Mouse (Mus musculus) MEL (cell line): ENCODE data around the gene Gpc1. TPM values are rescaled to one million over a fixed set of nuclear protein-coding genes. Genes with fewer than 3 reads are reported as not detected.

Source experiments
- DNase-seq: peaks from one replicate; pipeline ENCODE4 v3.0.0; 2011; ENCODE audit warnings: low read depth, low spot score
- H3K27ac ChIP-seq: 2 replicates; pipeline ENCODE4 v1.5.1; 2012; ENCODE audit warnings: low read depth, mild to moderate bottlenecking, control low read depth, low read length, moderate library complexity; ENCODE audit not compliant: control insufficient read depth
- H3K27me3 ChIP-seq, 2 experiments: fragments of 150-350 bp in 1 of 2; sonication (generic) in 1 of 2; 2 replicates each; pipeline ENCODE4 v1.6.1; 2012; ENCODE audit warnings: low read length in 2 of 2, mild to moderate bottlenecking in 2 of 2, improper control_type of control experiment in 1 of 2, moderate library complexity in 1 of 2; ENCODE audit not compliant: insufficient read depth in 2 of 2, control insufficient read depth in 1 of 2
- H3K36me3 ChIP-seq, 2 experiments: 2 replicates each; pipeline ENCODE4 v1.6.1; 2012 to 2014; ENCODE audit warnings: low read length in 2 of 2, improper control_type of control experiment in 1 of 2, inconsistent platforms in 1 of 2, mild to moderate bottlenecking in 1 of 2; ENCODE audit not compliant: insufficient read depth in 2 of 2, control insufficient read depth in 1 of 2
- H3K4me1 ChIP-seq, 2 experiments: fragments of 150-350 bp in 1 of 2; sonication (generic) in 1 of 2; 2 replicates each; pipeline ENCODE4 v1.6.1; 2012; ENCODE audit warnings: low read length in 2 of 2, improper control_type of control experiment in 1 of 2, mild to moderate bottlenecking in 1 of 2; ENCODE audit not compliant: insufficient read depth in 2 of 2, control insufficient read depth in 1 of 2
- H3K4me3 ChIP-seq, 2 experiments: fragments of 150-350 bp in 1 of 2; sonication (generic) in 1 of 2; 2 replicates each; pipeline ENCODE4 v1.5.1; 2012; ENCODE audit warnings: low read depth in 2 of 2, low read length in 2 of 2, mild to moderate bottlenecking in 2 of 2, moderate library complexity in 2 of 2, control low read depth in 1 of 2, improper control_type of control experiment in 1 of 2; ENCODE audit not compliant: control insufficient read depth in 1 of 2, insufficient read depth in 1 of 2
- H3K79me2 ChIP-seq: 2 replicates; pipeline ENCODE4 v1.6.1; 2012; ENCODE audit warnings: mild to moderate bottlenecking, low read length, moderate library complexity; ENCODE audit not compliant: control insufficient read depth, poor library complexity, insufficient read depth
- H3K9ac ChIP-seq: 2 replicates; pipeline ENCODE4 v1.6.1; 2012; ENCODE audit warnings: low read depth, mild to moderate bottlenecking, control low read depth, low read length, moderate library complexity; ENCODE audit not compliant: control insufficient read depth, poor library complexity, severe bottlenecking
- H3K9me3 ChIP-seq: fragments of 150-350 bp; sonication (generic); replicated peaks from 2 replicates; pipeline ENCODE4 v1.6.1; 2012; ENCODE audit warnings: mild to moderate bottlenecking, low read length, improper control_type of control experiment, moderate library complexity; ENCODE audit not compliant: insufficient read depth
- CHD1 ChIP-seq: IDR thresholded peaks from 2 replicates; pipeline ENCODE4 v1.6.1; 2012; ENCODE audit warnings: low read depth, mild to moderate bottlenecking, inconsistent platforms, low read length, improper control_type of control experiment
- CHD2 ChIP-seq: IDR thresholded peaks from 2 replicates; pipeline ENCODE4 v1.6.1; 2011; ENCODE audit warnings: low read length, improper control_type of control experiment
- ELF1 ChIP-seq: IDR thresholded peaks from 2 replicates; pipeline ENCODE4 v1.6.1; 2014; ENCODE audit warnings: low read depth, mild to moderate bottlenecking, inconsistent platforms, low read length, improper control_type of control experiment, moderate library complexity
- EP300 ChIP-seq, 2 experiments: IDR thresholded peaks; 2 replicates each; pipeline ENCODE4 v1.6.1; 2011; ENCODE audit warnings: improper control_type of control experiment in 2 of 2, low read length in 2 of 2, low read depth in 1 of 2, mild to moderate bottlenecking in 1 of 2
- GABPA ChIP-seq: IDR thresholded peaks from 2 replicates; pipeline ENCODE4 v1.6.1; 2012; ENCODE audit warnings: low read depth, mild to moderate bottlenecking, inconsistent platforms, low read length, improper control_type of control experiment, moderate library complexity
- HCFC1 ChIP-seq: IDR thresholded peaks from 2 replicates; pipeline ENCODE4 v1.6.1; 2012; ENCODE audit warnings: low read depth, mild to moderate bottlenecking, inconsistent platforms, low read length, improper control_type of control experiment, moderate library complexity
- JUND ChIP-seq: IDR thresholded peaks from 2 replicates; pipeline ENCODE4 v1.6.1; 2011; ENCODE audit warnings: low read depth, mild to moderate bottlenecking, improper control_type of control experiment, low read length
- MAFK ChIP-seq: IDR thresholded peaks from 2 replicates; pipeline ENCODE4 v1.6.1; 2011; ENCODE audit warnings: low read depth, mild to moderate bottlenecking, low read length, improper control_type of control experiment, borderline replicate concordance
- MAX ChIP-seq: IDR thresholded peaks from 2 replicates; pipeline ENCODE4 v1.6.1; 2011; ENCODE audit warnings: low read length, improper control_type of control experiment
- MAZ ChIP-seq: IDR thresholded peaks from 2 replicates; pipeline ENCODE4 v1.6.1; 2012; ENCODE audit warnings: low read depth, mild to moderate bottlenecking, inconsistent platforms, low read length, improper control_type of control experiment
- MEF2A ChIP-seq: IDR thresholded peaks from 2 replicates; pipeline ENCODE4 v1.6.1; 2014; ENCODE audit warnings: low read depth, mild to moderate bottlenecking, inconsistent platforms, low read length, improper control_type of control experiment; ENCODE audit not compliant: poor library complexity, insufficient replicate concordance, severe bottlenecking; ENCODE audit errors: extremely low read depth
- MYC ChIP-seq: IDR thresholded peaks from 2 replicates; pipeline ENCODE4 v1.6.1; 2011; ENCODE audit warnings: low read depth, mild to moderate bottlenecking, low read length, improper control_type of control experiment, moderate library complexity
- NELFE ChIP-seq: IDR thresholded peaks from 2 replicates; pipeline ENCODE4 v1.6.1; 2011; ENCODE audit warnings: low read depth, low read length, improper control_type of control experiment
- NRF1 ChIP-seq: IDR thresholded peaks from 2 replicates; pipeline ENCODE4 v1.6.1; 2014; ENCODE audit warnings: low read depth, mild to moderate bottlenecking, inconsistent platforms, low read length, improper control_type of control experiment, moderate library complexity; ENCODE audit not compliant: poor library complexity, insufficient read depth, severe bottlenecking
- POLR2AphosphoS2 ChIP-seq: IDR thresholded peaks from 2 replicates; pipeline ENCODE4 v1.6.1; 2011; ENCODE audit warnings: low read length, improper control_type of control experiment
- POLR2AphosphoS5 ChIP-seq: IDR thresholded peaks from 2 replicates; pipeline ENCODE4 v1.6.1; 2012; ENCODE audit warnings: low read depth, borderline replicate concordance, mild to moderate bottlenecking, inconsistent platforms, low read length, moderate library complexity, mixed read lengths
- RAD21 ChIP-seq: IDR thresholded peaks from 2 replicates; pipeline ENCODE4 v1.6.1; 2011; ENCODE audit warnings: mild to moderate bottlenecking, low read depth, low read length, improper control_type of control experiment
- RCOR1 ChIP-seq: IDR thresholded peaks from 2 replicates; pipeline ENCODE4 v1.6.1; 2012; ENCODE audit warnings: low read depth, mild to moderate bottlenecking, inconsistent platforms, low read length, improper control_type of control experiment
- SIN3A ChIP-seq: IDR thresholded peaks from 2 replicates; pipeline ENCODE4 v1.6.1; 2012; ENCODE audit warnings: low read length, improper control_type of control experiment, inconsistent platforms
- SMC3 ChIP-seq: IDR thresholded peaks from 2 replicates; pipeline ENCODE4 v1.6.1; 2011; ENCODE audit warnings: low read depth, low read length, improper control_type of control experiment
- TCF12 ChIP-seq: IDR thresholded peaks from 2 replicates; pipeline ENCODE4 v1.6.1; 2014; ENCODE audit warnings: low read depth, mild to moderate bottlenecking, inconsistent platforms, low read length, improper control_type of control experiment, moderate library complexity
- USF1 ChIP-seq: IDR thresholded peaks from 2 replicates; pipeline ENCODE4 v1.6.1; 2014; ENCODE audit warnings: low read depth, mild to moderate bottlenecking, inconsistent platforms, low read length, improper control_type of control experiment, moderate library complexity
- USF2 ChIP-seq, 2 experiments: IDR thresholded peaks; 2 replicates each; pipeline ENCODE4 v1.6.1; 2011 to 2012; ENCODE audit warnings: improper control_type of control experiment in 2 of 2, low read length in 2 of 2, borderline replicate concordance in 1 of 2, inconsistent platforms in 1 of 2, low read depth in 1 of 2, mild to moderate bottlenecking in 1 of 2; ENCODE audit not compliant: insufficient read depth in 1 of 2
- ZMIZ1 ChIP-seq: IDR thresholded peaks from 2 replicates; pipeline ENCODE4 v1.6.1; 2012; ENCODE audit warnings: low read depth, mild to moderate bottlenecking, inconsistent platforms, low read length, improper control_type of control experiment, moderate library complexity
- ZNF384 ChIP-seq: IDR thresholded peaks from 2 replicates; pipeline ENCODE4 v1.6.1; 2012; ENCODE audit warnings: low read depth, mild to moderate bottlenecking, inconsistent platforms, low read length, improper control_type of control experiment
- polyA plus RNA-seq, 2 experiments: library from polyadenylated mRNA; stranded (reverse) in 1 of 2; unstranded in 1 of 2; fragments of >175 nt in 1 of 2; fragments of >200 nt in 1 of 2; gene quantifications; 2 replicates each; pipeline versions ENCODE4 v1.2.1 to v1.2.4; 2012; ENCODE audit warnings: low replicate concordance in 2 of 2, low read depth in 1 of 2; ENCODE audit not compliant: insufficient read length in 2 of 2, insufficient read depth in 1 of 2, missing spikeins in 1 of 2
- total RNA-seq: library from RNA; depleted of rRNA; stranded (reverse); fragments of 300-350 nt; gene quantifications from 2 replicates; pipeline ENCODE4 v1.2.3, GENCODE M21; 2012

The Gpc1 gene
- total and polyA plus RNA-seq, 3 experiments, result 0.23 to 3.6 TPM; not detected in 1

DNA sequence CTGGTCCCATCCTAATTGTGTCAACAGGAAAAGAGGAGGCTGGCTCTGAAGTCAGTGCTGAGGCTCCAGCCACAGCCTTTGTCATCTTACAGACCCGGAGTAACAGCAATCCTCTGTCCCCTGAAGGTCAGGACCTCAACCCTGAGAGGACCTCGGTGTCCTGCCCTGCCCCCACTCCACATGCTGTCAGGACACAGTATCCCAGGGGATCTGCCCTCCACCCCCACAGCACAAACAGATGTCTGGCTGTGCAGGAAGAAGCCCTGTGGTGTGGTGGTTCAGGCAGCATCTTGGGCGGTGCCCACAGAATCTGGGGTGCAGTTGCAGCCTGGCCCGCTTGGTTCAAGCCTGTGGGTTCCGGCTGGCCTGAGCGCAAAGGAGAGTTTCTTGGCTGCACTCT is 48.9 kb upstream of the Gpc1 start:
- no peaks in the 10 kb centered on the region for H3K79me2 ChIP-seq
- H3K27ac ChIP-seq, result no peak overlapping the region
- TF ChIP-seq NELFE (no peak), JUND (no peak), EP300 (IDR thresholded peaks at IDR 0.05; ENCODE audit: low read depth in 1 of 2, low read length in 2 of 2) (no peak), MAFK (no peak), RAD21 (no peak), SMC3 (no peak), CHD2 (no peak), ELF1 (no peak), USF1 (no peak), MAZ (no peak), MEF2A (no peak), TCF12 (no peak), HCFC1 (no peak), RCOR1 (no peak), MAX (no peak), ZNF384 (no peak), GABPA (no peak)
- H3K27me3 ChIP-seq, result no peaks in the 10 kb centered on the region
- H3K4me1 ChIP-seq, result no peaks in the 10 kb centered on the region
- no peaks in the 10 kb centered on the region for H3K9me3 ChIP-seq
- no peak overlapping the region for H3K9ac ChIP-seq
- no peak overlapping the region for H3K4me3 ChIP-seq
- H3K36me3 ChIP-seq, result no peaks in the 10 kb centered on the region
- DNase-seq, result no peak

DNA sequence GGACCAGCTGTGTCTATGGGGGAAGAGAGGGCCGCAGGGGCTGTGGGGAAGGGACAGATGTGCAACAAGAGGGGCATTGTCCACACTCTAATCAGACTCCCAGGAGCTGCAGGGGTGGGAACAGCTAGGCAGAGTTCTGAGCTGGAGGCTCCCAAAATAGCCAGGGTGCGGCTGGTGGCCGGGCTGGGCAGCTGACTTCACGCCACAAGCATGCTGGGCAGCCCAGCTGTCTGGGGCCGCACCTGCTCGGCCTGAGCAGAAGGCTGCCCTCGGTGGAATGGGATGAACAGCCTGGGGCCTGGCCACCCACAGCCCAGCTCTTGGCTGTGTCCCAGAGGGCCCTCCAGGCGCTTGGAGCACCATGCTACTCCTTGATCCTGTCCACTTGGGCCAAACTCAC is 44.2 kb upstream of the Gpc1 start:
- no peak for TF ChIP-seq MAZ
- no peak for TF ChIP-seq SMC3
- no peak for TF ChIP-seq ELF1
- no peak for TF ChIP-seq RCOR1
- TF ChIP-seq USF1, result no peak
- TF ChIP-seq MYC, result no peak
- no peak for TF ChIP-seq POLR2AphosphoS2
- TF ChIP-seq USF2 (IDR thresholded peaks at IDR 0.05; ENCODE audit: borderline replicate concordance in 1 of 2, insufficient read depth in 1 of 2, low read depth in 1 of 2, low read length in 2 of 2), result no peak
- TF ChIP-seq POLR2AphosphoS5, result no peak
- TF ChIP-seq SIN3A, result no peak
- TF ChIP-seq MEF2A, result no peak
- TF ChIP-seq NRF1, result no peak
- TF ChIP-seq CHD2, result no peak
- no peak for TF ChIP-seq GABPA
- TF ChIP-seq EP300 (IDR thresholded peaks at IDR 0.05; ENCODE audit: low read depth in 1 of 2, low read length in 2 of 2), result no peak
- TF ChIP-seq HCFC1, result no peak
- TF ChIP-seq ZMIZ1, result no peak
- TF ChIP-seq CHD1, result no peak
- H3K27me3 ChIP-seq, result no peaks in the 10 kb centered on the region

More for the DNA sequence above, 44.2 kb upstream of the Gpc1 start:
- H3K9me3 ChIP-seq, result no peaks in the 10 kb centered on the region
- no peak for DNase-seq
- no peaks in the 10 kb centered on the region for H3K79me2 ChIP-seq
- no peaks in the 10 kb centered on the region for H3K4me1 ChIP-seq
- H3K36me3 ChIP-seq, result no peaks in the 10 kb centered on the region
- no peak overlapping the region for H3K9ac ChIP-seq
- no peak overlapping the region for H3K4me3 ChIP-seq
- no peak overlapping the region for H3K27ac ChIP-seq
